Mouse (Mus musculus) heart, postnatal 0 days (tissue): ENCODE data around the gene Ext2. TPM values are rescaled to one million over a fixed set of nuclear protein-coding genes. Genes with fewer than 3 reads are reported as not detected.

Experiments used
- ATAC-seq: fragments of 200-750 bp; cut with Nextera tagmentation; 2 replicates; pipeline ENCODE4 v1.8.0; 2017; ENCODE audit warnings: low read depth, moderate number of reproducible peaks, moderate library complexity; ENCODE audit not compliant: insufficient read depth
- DNase-seq: peaks from one replicate; pipeline ENCODE4 v3.0.0-alpha.2; 2016; ENCODE audit warnings: low spot score
- H3K27ac ChIP-seq: fragments of 300-500 bp; sonication (generic); 2 replicates; pipeline ENCODE4 v1.5.1; 2014; ENCODE audit warnings: low read depth, mild to moderate bottlenecking
- H3K27me3 ChIP-seq: fragments of 300-500 bp; sonication (generic); 2 replicates; pipeline ENCODE4 v1.6.1; 2014; ENCODE audit warnings: low read length, mixed read lengths; ENCODE audit not compliant: control insufficient read depth, insufficient read depth
- H3K36me3 ChIP-seq: fragments of 300-500 bp; sonication (generic); replicated peaks from 2 replicates; pipeline ENCODE4 v1.6.1; 2014; ENCODE audit warnings: low read length, mixed read lengths; ENCODE audit not compliant: control insufficient read depth, insufficient read depth
- H3K4me1 ChIP-seq: fragments of 300-500 bp; sonication (generic); 2 replicates; pipeline ENCODE4 v1.6.1; 2014; ENCODE audit warnings: antibody characterized with exemption; ENCODE audit not compliant: control insufficient read depth, insufficient read depth
- H3K4me2 ChIP-seq: fragments of 300-500 bp; sonication (generic); 2 replicates; pipeline ENCODE4 v1.6.1; 2014; ENCODE audit warnings: low read depth, mild to moderate bottlenecking, low read length, moderate library complexity
- H3K4me3 ChIP-seq: fragments of 300-500 bp; sonication (generic); 2 replicates; pipeline ENCODE4 v1.5.1; 2014; ENCODE audit warnings: low read depth, low read length
- H3K9ac ChIP-seq: fragments of 300-500 bp; sonication (generic); replicated peaks from 2 replicates; pipeline ENCODE4 v1.6.1; 2014; ENCODE audit warnings: low read depth, low read length, mixed read lengths
- H3K9me3 ChIP-seq: fragments of 300-500 bp; sonication (generic); replicated peaks from 2 replicates; pipeline ENCODE4 v1.6.1; 2016; ENCODE audit warnings: low read length; ENCODE audit not compliant: control insufficient read depth
- CTCF ChIP-seq: IDR thresholded peaks from 2 replicates; pipeline ENCODE4 v1.5.1; 2016; ENCODE audit warnings: antibody characterized with exemption, control low read depth, low read depth
- EP300 ChIP-seq: IDR thresholded peaks from 2 replicates; pipeline ENCODE4 v1.6.1; 2016; ENCODE audit warnings: antibody characterized with exemption, low read depth
- WGBS: fragments of 180-500 bp; shearing (Covaris S2); extraction: QIAGEN DNeasy Blood & Tissue Kit; methylation state at CpG from one replicate; pipeline ENCODE4 v1.1.7; 2014; 5-methylcytosine and 5-hydroxymethylcytosine counted together
- polyA plus RNA-seq: library from polyadenylated mRNA; unstranded; fragments of >200 nt; fragmentation: Nextera tagmentation; extraction: Ambion mirVana; gene quantifications from 2 replicates; pipeline ENCODE4 v1.2.1, GENCODE M21; 2015
- total RNA-seq: library from RNA; depleted of rRNA; stranded (reverse); fragments of >200 nt; gene quantifications from 2 replicates; pipeline ENCODE4 v1.2.3, GENCODE M21; 2014; ENCODE audit warnings: low replicate concordance

Gene Ext2
- total and polyA plus RNA-seq, 2 experiments from 2014 or later, result 32.8 to 40.3 TPM

GRCm38 (mm10) chr2:93779897-93780208, 42.5 kb downstream of the Ext2 start:
- no peak for TF ChIP-seq EP300
- TF ChIP-seq CTCF, result no peak
- H3K4me2 ChIP-seq, result no peak overlapping the region
- DNase-seq, result no peak
- no peaks in the 10 kb centered on the region for H3K27me3 ChIP-seq
- ATAC-seq, result no peak
- H3K36me3 ChIP-seq, result peaks cover 11% of the 10 kb centered on the region
- H3K4me3 ChIP-seq, result no peak overlapping the region
- no peak overlapping the region for H3K9ac ChIP-seq
- WGBS, result 36% methylated on average over 6 of the region's 6 CpGs
- H3K27ac ChIP-seq, result no peak overlapping the region
- no peaks in the 10 kb centered on the region for H3K9me3 ChIP-seq
- H3K4me1 ChIP-seq, result 0 out of 2 replicates have a peak, but pooled peaks cover 6% of the 10 kb centered on the region

DNA sequence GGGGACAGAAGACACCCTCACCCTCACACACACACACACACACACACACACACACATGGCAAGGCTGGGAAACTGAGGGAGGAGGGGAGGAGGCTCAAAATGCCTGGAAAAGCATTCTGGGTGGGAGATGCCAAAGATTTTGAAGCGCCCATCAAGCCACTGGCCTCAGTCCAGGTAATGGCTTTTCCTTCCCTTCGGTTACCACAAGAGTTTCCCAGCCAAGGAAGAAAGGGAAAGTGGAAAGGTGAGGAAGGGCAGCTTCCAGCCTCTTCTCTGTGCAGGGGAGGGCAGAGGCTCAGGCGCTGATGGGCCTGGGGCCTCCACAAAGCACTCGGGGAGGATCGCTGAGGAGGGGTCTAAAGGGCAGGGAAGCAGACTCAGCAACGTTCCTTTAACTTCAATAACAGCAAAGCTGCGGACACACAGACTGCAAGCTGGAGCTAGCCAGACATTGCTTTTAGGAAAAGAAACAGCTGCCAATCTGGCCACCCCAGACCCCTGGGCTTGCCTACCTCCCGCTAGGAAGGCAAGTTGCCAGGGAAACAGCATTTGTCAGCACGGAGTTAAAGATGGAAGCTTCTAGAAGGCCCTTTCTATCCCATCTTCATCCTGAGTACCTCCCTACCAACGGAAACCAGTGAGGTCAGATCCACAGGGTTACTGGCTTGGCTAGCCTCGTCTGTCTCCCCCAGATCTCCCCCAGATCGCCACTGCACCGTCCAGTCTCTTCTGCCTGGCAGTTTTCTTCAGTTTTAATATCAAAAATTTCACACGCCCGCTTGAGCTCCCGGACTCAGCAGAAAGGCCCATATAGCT, 43.1 kb downstream of the Ext2 start:
- Histone ChIP-seq H3K9me3 (no peaks in the 10 kb centered on the region), H3K36me3 (peaks cover 9% of the 10 kb centered on the region; the same call in 1 of the 2 replicates), H3K4me3 (no peak overlapping the region), H3K9ac (no peak overlapping the region), H3K4me1 (0 out of 2 replicates have a peak, but pooled peaks cover 6% of the 10 kb centered on the region), H3K27me3 (no peaks in the 10 kb centered on the region), H3K4me2 (no peak overlapping the region), H3K27ac (no peak overlapping the region)
- DNase-seq (no peak), ATAC-seq (no peak)
- no peak for TF ChIP-seq CTCF
- TF ChIP-seq EP300, result no peak
- 58% methylated on average over 16 of the region's 16 CpGs for whole genome bisulfite sequencing

DNA sequence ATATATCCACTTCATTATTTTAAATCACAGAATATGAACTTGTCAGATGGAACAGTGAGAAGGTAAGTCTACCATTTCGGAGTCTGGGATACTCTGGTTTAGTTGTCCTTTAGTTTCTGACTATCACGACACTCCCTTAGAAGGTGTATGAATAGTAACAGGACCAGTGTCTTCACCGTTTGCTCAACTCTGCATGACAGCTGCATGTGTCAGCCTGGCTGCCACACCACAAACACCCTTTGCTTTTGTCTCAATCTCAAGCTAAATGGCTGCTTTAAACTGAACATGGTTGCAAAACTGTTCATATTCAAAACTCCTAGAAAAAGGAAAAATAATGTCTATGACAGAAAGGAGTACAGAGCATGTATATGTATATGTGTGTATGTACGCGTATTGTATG, 43.8 kb downstream of the Ext2 start:
- Histone ChIP-seq H3K9me3 (no peaks in the 10 kb centered on the region), H3K4me3 (no peak overlapping the region), H3K36me3 (peaks cover 2% of the 10 kb centered on the region; the same call in 1 of the 2 replicates), H3K4me1 (0 out of 2 replicates have a peak, but pooled peaks cover 6% of the 10 kb centered on the region), H3K4me2 (no peak overlapping the region), H3K9ac (no peak overlapping the region), H3K27me3 (no peaks in the 10 kb centered on the region), H3K27ac (no peak overlapping the region)
- WGBS, result 84% methylated on average over 5 of the region's 5 CpGs
- DNase-seq (no peak), ATAC-seq (no peak)
- TF ChIP-seq EP300 (no peak), CTCF (no peak)

- DNase-seq, result no peak
- Histone ChIP-seq H3K27me3 (no peaks in the 10 kb centered on the region), H3K4me2 (no peak overlapping the region), H3K4me3 (no peak overlapping the region), H3K27ac (no peak overlapping the region), H3K4me1 (0 out of 2 replicates have a peak, but pooled peaks cover 10% of the 10 kb centered on the region), H3K9me3 (no peaks in the 10 kb centered on the region), H3K9ac (no peak overlapping the region), H3K36me3 (no peaks in the 10 kb centered on the region)
- WGBS, result 85% methylated on average over 4 of the region's 4 CpGs
- TF ChIP-seq EP300, result no peak
- TF ChIP-seq CTCF, result no peak
- ATAC-seq, result no peak
Measured at GRCm38 (mm10) chr2:93777056-93777430, 45.3 kb downstream of the Ext2 start.

DNA sequence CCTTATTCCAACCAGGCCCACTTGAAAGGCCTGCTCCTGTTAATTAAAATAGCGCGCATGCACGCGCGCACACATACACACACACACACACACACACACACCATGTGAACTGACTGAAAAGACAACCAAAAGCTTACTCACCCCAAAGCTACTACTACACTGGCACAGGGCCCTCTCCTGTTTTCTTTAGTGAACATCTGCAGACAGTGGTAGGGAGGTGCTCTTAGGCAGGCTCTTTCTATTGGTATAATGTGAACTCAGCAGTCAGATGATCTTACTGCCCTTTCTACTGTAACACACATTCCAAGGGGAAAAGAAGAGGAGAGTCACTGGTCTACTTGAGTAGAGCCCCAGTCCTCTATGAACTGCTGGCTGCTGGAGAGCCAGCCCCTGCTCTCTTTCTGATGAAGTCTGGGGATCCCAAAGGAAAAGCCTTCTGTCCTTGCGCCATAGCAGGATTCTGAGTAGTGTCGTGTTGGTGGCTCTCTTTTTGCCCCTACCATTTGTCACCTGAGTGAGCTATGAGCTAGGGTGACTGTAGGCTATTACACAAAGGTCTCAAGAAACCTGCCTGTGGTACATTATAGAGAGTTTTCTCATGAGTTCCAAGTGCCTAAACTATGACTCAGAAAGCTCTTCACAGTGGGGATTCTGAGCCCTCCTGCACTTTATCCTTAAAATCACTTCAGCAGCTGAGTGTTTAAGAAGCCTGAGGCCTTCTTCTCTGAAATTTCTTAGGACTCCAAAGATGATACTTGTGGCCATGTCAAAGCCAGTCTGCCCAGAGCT, 45.9 kb downstream of the Ext2 start:
- Histone ChIP-seq H3K9ac (no peak overlapping the region), H3K36me3 (no peaks in the 10 kb centered on the region), H3K4me3 (no peak overlapping the region), H3K27ac (no peak overlapping the region), H3K4me2 (no peak overlapping the region), H3K4me1 (0 out of 2 replicates have a peak, but pooled peaks cover 10% of the 10 kb centered on the region), H3K27me3 (no peaks in the 10 kb centered on the region), H3K9me3 (no peaks in the 10 kb centered on the region)
- WGBS, result 88% methylated on average over 7 of the region's 7 CpGs
- DNase-seq (no peak), ATAC-seq (no peak)
- TF ChIP-seq EP300, result no peak
- no peak for TF ChIP-seq CTCF
